Mouse (Mus musculus) Patski (cell line): Measurements from ENCODE around the gene Lrrc18. TPM values are rescaled to one million over a fixed set of nuclear protein-coding genes. Genes with fewer than 3 reads are reported as not detected.

Experiments
- ATAC-seq: fragments of 100-300 bp; one replicate; pipeline ENCODE4 v1.8.0; 2021
- CTCF ChIA-PET: fragments of 350-600 bp; sonication (Branson Sonifier 250); formaldehyde crosslinking; loops from one replicate; lab custom pipeline; 2022; ENCODE audit warnings: inconsistent platforms; lab: Charles Lee
- POLR2A ChIA-PET: fragments of 350-600 bp; sonication (Branson Sonifier 250); formaldehyde crosslinking; loops from one replicate; lab custom pipeline; 2022; ENCODE audit warnings: antibody characterized with exemption, inconsistent platforms; lab: Charles Lee
- DNase-seq: peaks from one replicate; pipeline ENCODE4 v3.0.0-alpha.2; 2011; ENCODE audit warnings: low read depth, low spot score
- H3K27me3 ChIP-seq: fragments of 371-371 bp; one replicate; pipeline ENCODE4 v1.5.1; 2021
- CTCF ChIP-seq: fragments of 100-300 bp; IDR thresholded peaks from one replicate; pipeline ENCODE4 v1.5.1; 2021
- in situ Hi-C: fragments of 300-500 bp; cut with MboI; formaldehyde crosslinking; loops from 3 replicates; pipeline ENCODE4 v1.11.1; 2018; ENCODE audit warnings: low pct_unique_long_range_greater_than_20kb, mixed read lengths
- polyA plus RNA-seq: library from polyadenylated mRNA; unstranded; gene quantifications from one replicate; pipeline ENCODE4 v1.2.3, GENCODE M21; 2021

Gene Lrrc18
- polyA plus RNA-seq, 1 experiment from 2014 or later: not detected

GRCm38 (mm10) chr14:32994954-32995636 is 3.9 kb downstream of the Lrrc18 start:
- ChIA-PET POLR2A (no interaction called here), CTCF (interaction anchor here (1.0 kb wide), 1 partner anchor 13 kb away, joined by 3 read pairs; no protein-coding TSS in a partner anchor)
- no peak for ATAC-seq
- in situ Hi-C loops: no loop called here
- no peak for DNase-seq
- no peak for TF ChIP-seq CTCF
- peaks cover 7% of the 10 kb centered on the region for H3K27me3 ChIP-seq

GRCm38 (mm10) chr14:32999511-32999910 is 8.3 kb downstream of the Lrrc18 start:
- TF ChIP-seq CTCF: no peak
- peaks cover 3% of the 10 kb centered on the region for H3K27me3 ChIP-seq
- ChIA-PET CTCF (no interaction called here), POLR2A (no interaction called here)
- DNase-seq (no peak), ATAC-seq (no peak)
- in situ Hi-C loops: no loop called here

- ChIA-PET CTCF (no interaction called here), POLR2A (no interaction called here)
- H3K27me3 ChIP-seq: no peaks in the 10 kb centered on the region
- in situ Hi-C loops: no loop called here
- ATAC-seq (no peak), DNase-seq (no peak)
- no peak for TF ChIP-seq CTCF
Observed at GRCm38 (mm10) chr14:33000112-33000979, 9.2 kb downstream of the Lrrc18 start.

- in situ Hi-C loops: no loop called here
- no peak for DNase-seq
- CTCF ChIA-PET: no interaction called here
- H3K27me3 ChIP-seq: peaks cover 13% of the 10 kb centered on the region
- ATAC-seq: no peak
- POLR2A ChIA-PET: no interaction called here
- no peak for TF ChIP-seq CTCF
Observed at GRCm38 (mm10) chr14:33005114-33005513, 13.9 kb downstream of the Lrrc18 start.

GRCm38 (mm10) chr14:33007638-33008037 is 16.5 kb downstream of the Lrrc18 start:
- TF ChIP-seq CTCF: no peak
- POLR2A ChIA-PET: no interaction called here
- CTCF ChIA-PET: no interaction called here
- in situ Hi-C loops: no loop called here
- peaks cover 16% of the 10 kb centered on the region for H3K27me3 ChIP-seq
- DNase-seq (no peak), ATAC-seq (no peak)

- DNase-seq (no peak), ATAC-seq (no peak)
- in situ Hi-C loops: no loop called here
- ChIA-PET POLR2A (no interaction called here), CTCF (no interaction called here)
- no peak for TF ChIP-seq CTCF
- H3K27me3 ChIP-seq: peaks cover 3% of the 10 kb centered on the region
Observed at GRCm38 (mm10) chr14:33019050-33019449, 27.9 kb downstream of the Lrrc18 start.

- H3K27me3 ChIP-seq: no peaks in the 10 kb centered on the region
- in situ Hi-C loops: no loop called here
- TF ChIP-seq CTCF: no peak
- DNase-seq (no peak), ATAC-seq (no peak)
- CTCF ChIA-PET: no interaction called here
- POLR2A ChIA-PET: no interaction called here
Observed at GRCm38 (mm10) chr14:33019606-33020005, 28.4 kb downstream of the Lrrc18 start.

- no peak for TF ChIP-seq CTCF
- peaks cover 11% of the 10 kb centered on the region for H3K27me3 ChIP-seq
- CTCF ChIA-PET: no interaction called here
- in situ Hi-C loops: no loop called here
- ATAC-seq (no peak), DNase-seq (no peak)
- POLR2A ChIA-PET: no interaction called here
Observed at GRCm38 (mm10) chr14:33030849-33031248, 39.7 kb downstream of the Lrrc18 start.

GRCm38 (mm10) chr14:33033424-33033823 is 42.2 kb downstream of the Lrrc18 start:
- CTCF ChIA-PET: no interaction called here
- peaks cover 8% of the 10 kb centered on the region for H3K27me3 ChIP-seq
- in situ Hi-C loops: no loop called here
- ATAC-seq (no peak), DNase-seq (no peak)
- TF ChIP-seq CTCF: peak; percentile 29
- POLR2A ChIA-PET: no interaction called here

- in situ Hi-C loops: no loop called here
- TF ChIP-seq CTCF: no peak
- ChIA-PET CTCF (no interaction called here), POLR2A (no interaction called here)
- peaks cover 8% of the 10 kb centered on the region for H3K27me3 ChIP-seq
- ATAC-seq (no peak), DNase-seq (no peak)
Observed at GRCm38 (mm10) chr14:33035386-33035785, 44.2 kb downstream of the Lrrc18 start.

GRCm38 (mm10) chr14:33036811-33037210 is 45.6 kb downstream of the Lrrc18 start:
- peaks cover 11% of the 10 kb centered on the region for H3K27me3 ChIP-seq
- no peak for TF ChIP-seq CTCF
- CTCF ChIA-PET: interaction anchor here (0.7 kb wide), 1 partner anchor 9 kb away, joined by 3 read pairs; no protein-coding TSS in a partner anchor
- POLR2A ChIA-PET: no interaction called here
- ATAC-seq (no peak), DNase-seq (no peak)
- in situ Hi-C loops: no loop called here
